Mouse (Mus musculus) frontal cortex, adult 2 months (tissue): Measurements from ENCODE around the gene Etv2. TPM values are rescaled to one million over a fixed set of nuclear protein-coding genes. Genes with fewer than 3 reads are reported as not detected.

Source experiments
- DNase-seq, 2 experiments: peaks; one replicate each; pipeline ENCODE4 v3.0.0; 2022; ENCODE audit warnings: low spot score in 1 of 2; ENCODE audit errors: extremely low spot score in 1 of 2
- polyA plus RNA-seq: library from polyadenylated mRNA; depleted of rRNA; stranded (reverse); fragments of >200 nt; gene quantifications from 2 replicates; pipeline ENCODE4 v1.2.3, GENCODE M21; 2012; rRNA removed

Etv2 gene
- polyA plus RNA-seq, 1 experiment, result not detected

- DNase-seq, result peak; percentile 48 to 85
Observed at GRCm38 (mm10) chr7:30589435-30590301, 46.0 kb downstream of the Etv2 start.

- peak; percentile 93 to 96 for DNase-seq
Observed at GRCm38 (mm10) chr7:30588676-30589434, 46.8 kb downstream of the Etv2 start, which contains the start of gene Kmt2b. TSS of gene Kmt2b (minus strand) at chr7:30588726.

- peak in 1 of 2 experiments; percentile 30 for DNase-seq
Observed at GRCm38 (mm10) chr7:30587842-30588667, 47.6 kb downstream of the Etv2 start.

- DNase-seq, result no peak
Observed at GRCm38 (mm10) chr7:30586455-30587020, 49.1 kb downstream of the Etv2 start.

GRCm38 (mm10) chr7:30585170-30585569 lies 50.5 kb downstream of the Etv2 start:
- DNase-seq, result no peak

- no peak for DNase-seq
Observed at GRCm38 (mm10) chr7:30584339-30584738, 51.3 kb downstream of the Etv2 start.

Other genes starting within 250 kb of the Etv2 start
- gene Tyrobp, start 222.1 kb downstream of the Etv2 start, polyA plus RNA-seq, result 73.2 and 80.4 TPM in 2 replicates
- gene Hcst, start 216.0 kb downstream of the Etv2 start, polyA plus RNA-seq, result 1.5 and 2.2 TPM in 2 replicates
- gene Nfkbid, start 214.1 kb downstream of the Etv2 start, polyA plus RNA-seq, result 5.4 and 6.4 TPM in 2 replicates
- 940 and 960 TPM in 2 replicates for gene Aplp1, start 190.3 kb downstream of the Etv2 start, polyA plus RNA-seq
- gene Kirrel2, start 178.2 kb downstream of the Etv2 start, polyA plus RNA-seq, result 3.7 and 7.1 TPM in 2 replicates
- gene Nphs1, start 177.5 kb downstream of the Etv2 start, polyA plus RNA-seq, result 1.2 and 1.6 TPM in 2 replicates
- 0.18 and 0.19 TPM in 2 replicates for gene Prodh2, start 142.2 kb downstream of the Etv2 start, polyA plus RNA-seq
- 172 and 192 TPM in 2 replicates for gene Arhgap33, start 100.8 kb downstream of the Etv2 start, polyA plus RNA-seq
- 9.3 and 10.7 TPM in 2 replicates for gene Hspb6, start 83.7 kb downstream of the Etv2 start, polyA plus RNA-seq
- gene Proser3, start 83.6 kb downstream of the Etv2 start, polyA plus RNA-seq, result 7.3 and 8.3 TPM in 2 replicates
- gene Lin37, start 76.0 kb downstream of the Etv2 start, polyA plus RNA-seq, result 64.1 and 67.3 TPM in 2 replicates
- 125 and 131 TPM in 2 replicates for gene U2af1l4, start 72.6 kb downstream of the Etv2 start, polyA plus RNA-seq
- 8.2 and 9.4 TPM in 2 replicates for gene Gm49396, start 72.5 kb downstream of the Etv2 start, polyA plus RNA-seq
- 114 and 133 TPM in 2 replicates for gene Psenen, start 72.2 kb downstream of the Etv2 start, polyA plus RNA-seq
- gene Igflr1, start 70.4 kb downstream of the Etv2 start, polyA plus RNA-seq, result 6.2 and 7.9 TPM in 2 replicates
- gene Kmt2b, start 47.1 kb downstream of the Etv2 start, polyA plus RNA-seq, result 42.2 and 45.9 TPM in 2 replicates
- gene Zbtb32, start 36.9 kb downstream of the Etv2 start, polyA plus RNA-seq, result 0.04 TPM in 1 of 2 replicates, not detected in the other
- 1.7 and 2.3 TPM in 2 replicates for gene Upk1a, start 23.0 kb downstream of the Etv2 start, polyA plus RNA-seq
- gene Cox6b1, start 9.7 kb downstream of the Etv2 start, polyA plus RNA-seq, result 893 and 1,127 TPM in 2 replicates
- 59.7 and 66.4 TPM in 2 replicates for gene Rbm42, start 14.5 kb upstream of the Etv2 start, polyA plus RNA-seq
- gene Haus5, start 29.1 kb upstream of the Etv2 start, polyA plus RNA-seq, result 11.8 and 13.0 TPM in 2 replicates
- not detected in 2 replicates for gene Pmis2, start 35.8 kb upstream of the Etv2 start, polyA plus RNA-seq
- not detected in 2 replicates for gene 2200002J24Rik, start 63.1 kb upstream of the Etv2 start, polyA plus RNA-seq
- gene Atp4a, start 76.4 kb upstream of the Etv2 start, polyA plus RNA-seq, result 0.65 and 0.82 TPM in 2 replicates
- 167 and 185 TPM in 2 replicates for gene Tmem147, start 93.7 kb upstream of the Etv2 start, polyA plus RNA-seq
- gene Gapdhs, start 107.8 kb upstream of the Etv2 start, polyA plus RNA-seq, result not detected in 2 replicates
- 14.6 and 15.1 TPM in 2 replicates for gene Sbsn, start 115.6 kb upstream of the Etv2 start, polyA plus RNA-seq
- 4.5 and 8.2 TPM in 2 replicates for gene Dmkn, start 127.9 kb upstream of the Etv2 start, polyA plus RNA-seq
- not detected in 2 replicates for gene Krtdap, start 152.0 kb upstream of the Etv2 start, polyA plus RNA-seq
- gene Ffar2, start 187.9 kb upstream of the Etv2 start, polyA plus RNA-seq, result 0.13 and 0.14 TPM in 2 replicates
- not detected in 2 replicates for gene Ffar3, start 220.3 kb upstream of the Etv2 start, polyA plus RNA-seq
- gene Ffar1, start 225.7 kb upstream of the Etv2 start, polyA plus RNA-seq, result not detected in 2 replicates
- 0.66 and 0.78 TPM in 2 replicates for gene Cd22, start 244.5 kb upstream of the Etv2 start, polyA plus RNA-seq